Mouse (Mus musculus) myocyte (in vitro differentiated cells): ENCODE results near the gene Pax6.

Experiments used
- CEBPB ChIP-seq: IDR thresholded peaks from 2 replicates; pipeline ENCODE4 v1.6.1; 2011; ENCODE audit warnings: mild to moderate bottlenecking, moderate library complexity; ENCODE audit not compliant: poor library complexity, insufficient read depth, severe bottlenecking
- E2F4 ChIP-seq: IDR thresholded peaks from one replicate; pipeline ENCODE4 v1.6.1; 2011; ENCODE audit warnings: mild to moderate bottlenecking, control low read depth, moderate library complexity; ENCODE audit not compliant: insufficient read depth
- MAX ChIP-seq: IDR thresholded peaks from one replicate; pipeline ENCODE4 v1.6.1; 2011; ENCODE audit warnings: low read depth, mild to moderate bottlenecking, control low read depth
- MYOD1 ChIP-seq, 3 experiments: IDR thresholded peaks; one replicate each; pipeline ENCODE4 v1.6.1; 2011; ENCODE audit warnings: control low read depth in 2 of 3, low read depth in 2 of 3, mild to moderate bottlenecking in 2 of 3, moderate library complexity in 1 of 3; ENCODE audit not compliant: insufficient read length in 2 of 3, control insufficient read depth in 1 of 3
- MYOG ChIP-seq, 3 experiments: IDR thresholded peaks; one replicate each; pipeline ENCODE4 v1.6.1; 2011; ENCODE audit warnings: control low read depth in 2 of 3, low read depth in 2 of 3, mild to moderate bottlenecking in 2 of 3; ENCODE audit not compliant: insufficient read length in 2 of 3, control insufficient read depth in 1 of 3, insufficient read depth in 1 of 3
- POLR2A ChIP-seq: IDR thresholded peaks from one replicate; pipeline ENCODE4 v1.6.1; 2011; ENCODE audit warnings: low read depth, mild to moderate bottlenecking, control low read depth, moderate library complexity; ENCODE audit not compliant: insufficient read length
- POLR2AphosphoS2 ChIP-seq: IDR thresholded peaks from one replicate; pipeline ENCODE4 v1.6.1; 2011; ENCODE audit warnings: low read depth, control low read depth; ENCODE audit not compliant: insufficient read length
- REST ChIP-seq: IDR thresholded peaks from one replicate; pipeline ENCODE4 v1.6.1; 2011; ENCODE audit warnings: mild to moderate bottlenecking, control low read depth, moderate library complexity; ENCODE audit not compliant: insufficient read depth, insufficient read length
- SRF ChIP-seq: IDR thresholded peaks from one replicate; pipeline ENCODE4 v1.6.1; 2011; ENCODE audit warnings: low read depth; ENCODE audit not compliant: control insufficient read depth, insufficient read length
- TCF12 ChIP-seq: IDR thresholded peaks from one replicate; pipeline ENCODE4 v1.6.1; 2011; ENCODE audit warnings: mild to moderate bottlenecking, control low read depth; ENCODE audit not compliant: poor library complexity, insufficient read depth, severe bottlenecking
- TCF3 ChIP-seq: IDR thresholded peaks from one replicate; pipeline ENCODE4 v1.6.1; 2011; ENCODE audit warnings: low read depth, control low read depth; ENCODE audit not compliant: insufficient read length
- USF1 ChIP-seq: IDR thresholded peaks from one replicate; pipeline ENCODE4 v1.6.1; 2011; ENCODE audit warnings: low read depth, mild to moderate bottlenecking, control low read depth, moderate library complexity

DNA sequence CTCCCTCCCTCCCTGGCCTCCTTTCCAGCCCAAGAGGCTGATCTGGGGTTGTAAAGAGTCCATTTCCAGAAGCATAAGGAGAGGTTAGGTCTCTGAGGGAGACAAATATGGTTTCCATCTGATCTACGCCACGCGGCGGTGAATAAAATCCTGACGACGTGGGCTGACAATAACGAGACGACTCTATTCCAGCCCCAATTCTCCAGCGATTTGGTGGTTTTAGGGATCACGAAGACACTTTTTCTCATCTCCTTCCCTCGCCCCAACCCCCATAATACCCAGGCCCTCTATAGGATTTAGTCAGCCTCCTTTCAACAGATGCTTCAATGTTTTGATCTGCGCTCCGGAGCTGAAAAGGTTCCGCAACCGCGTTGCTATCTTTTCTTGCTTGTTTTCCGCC, 19.3 kb downstream of the Pax6 start:
- TF ChIP-seq USF1, result no peak
- no peak for TF ChIP-seq POLR2A
- TF ChIP-seq MAX, result no peak
- no peak for TF ChIP-seq E2F4
- TF ChIP-seq POLR2AphosphoS2, result no peak
- no peak for TF ChIP-seq MYOD1 (IDR thresholded peaks at IDR 0.05; ENCODE audit: control insufficient read depth in 1 of 3, insufficient read length in 2 of 3, low read depth in 2 of 3)
- TF ChIP-seq TCF3, result no peak
- no peak for TF ChIP-seq CEBPB
- no peak for TF ChIP-seq TCF12
- no peak for TF ChIP-seq SRF
- no peak for TF ChIP-seq REST
- TF ChIP-seq MYOG (IDR thresholded peaks at IDR 0.05; ENCODE audit: control insufficient read depth in 1 of 3, insufficient read depth in 1 of 3, insufficient read length in 2 of 3, low read depth in 2 of 3), result no peak
